Mouse (Mus musculus): ENCODE data around the gene Gm17455. TPM values are rescaled to one million over a fixed set of nuclear protein-coding genes. Genes with fewer than 3 reads are reported as not detected.

The Gm17455 gene
- polyA plus RNA-seq, 1 experiment from 2014 or later = 0.59 TPM

DNA sequence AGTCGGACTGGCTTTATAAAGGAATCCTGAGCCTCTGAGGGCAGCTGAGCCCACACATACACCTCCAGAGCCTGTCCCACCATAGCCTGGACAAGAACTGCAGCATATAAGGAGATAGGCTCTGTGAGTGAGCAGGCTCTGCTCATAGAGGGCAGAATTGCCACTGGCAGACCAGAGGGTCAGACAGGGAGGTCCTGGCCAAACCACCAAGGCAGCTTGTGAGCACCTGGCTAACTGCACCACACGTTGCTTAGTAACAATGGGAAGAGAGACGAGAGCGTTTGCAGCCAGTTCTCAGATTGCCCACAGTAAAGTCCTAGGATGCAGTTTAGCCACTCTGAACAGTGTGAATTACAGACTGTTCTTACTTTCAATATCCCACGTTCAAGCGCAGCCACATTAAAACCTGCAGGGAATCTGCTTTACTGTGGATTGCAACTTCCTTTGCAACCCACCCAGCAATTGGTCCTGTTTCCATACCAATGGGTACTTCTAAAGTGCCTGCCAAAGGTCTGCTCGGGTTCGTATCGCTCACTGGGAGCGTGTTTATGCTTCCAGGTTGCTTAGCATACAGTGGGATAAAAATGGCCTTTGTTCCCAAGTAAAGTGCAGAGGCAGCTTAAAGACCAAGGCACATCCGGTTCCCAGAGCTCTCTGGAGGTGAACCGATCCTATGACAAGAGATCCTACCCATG lies 37.8 kb upstream of the Gm17455 start:
- no peak overlapping the region for H3K4me3 ChIP-seq
- no peak overlapping the region for H3K4me2 ChIP-seq (replicated peaks)
- H3K36me3 ChIP-seq = no peaks in the 10 kb centered on the region
- no peaks in the 10 kb centered on the region for H3K27me3 ChIP-seq
- no peak for ATAC-seq (ENCODE audit: insufficient number of reproducible peaks, insufficient read depth, low FRiP score, low TSS enrichment)
- peaks cover 13% of the 10 kb centered on the region; the same call in 1 of the 2 replicates for H3K4me1 ChIP-seq
- no peak overlapping the region for H3K9ac ChIP-seq
- 58% methylated on average over 12 of the region's 12 CpGs for WGBS
- H3K9me3 ChIP-seq = no peaks in the 10 kb centered on the region
- peak overlapping the region; percentile 19; the same call in 1 of the 2 replicates for H3K27ac ChIP-seq

DNA sequence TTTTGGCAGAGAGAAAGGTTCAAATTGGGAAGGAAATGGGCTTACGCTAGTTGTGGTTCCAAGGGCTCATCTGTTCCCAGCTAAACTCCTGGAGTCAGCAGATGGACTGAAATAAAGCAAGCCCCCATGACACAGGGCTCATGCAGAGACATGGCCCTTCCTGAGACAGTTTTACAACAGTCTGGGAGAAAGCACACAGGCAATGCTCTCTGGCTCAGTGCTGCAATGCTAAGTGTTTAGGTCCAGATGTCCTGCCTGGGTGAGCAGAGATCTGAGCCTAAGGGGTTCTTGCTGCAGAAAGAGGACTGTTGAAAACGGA lies 37.3 kb upstream of the Gm17455 start:
- WGBS = 46% methylated on average over 2 of the region's 2 CpGs
- Histone ChIP-seq H3K4me3 (no peak overlapping the region), H3K4me2 (replicated peaks) (no peak overlapping the region), H3K27ac (peak overlapping the region; percentile 19; the same call in 1 of the 2 replicates), H3K27me3 (no peaks in the 10 kb centered on the region), H3K36me3 (no peaks in the 10 kb centered on the region), H3K9me3 (no peaks in the 10 kb centered on the region), H3K9ac (no peak overlapping the region), H3K4me1 (peaks cover 13% of the 10 kb centered on the region; the same call in 1 of the 2 replicates)
- no peak for ATAC-seq (ENCODE audit: insufficient number of reproducible peaks, insufficient read depth, low FRiP score, low TSS enrichment)

GRCm38 (mm10) chr10:60363426-60363825 lies 36.1 kb upstream of the Gm17455 start:
- no peak for ATAC-seq (ENCODE audit: insufficient number of reproducible peaks, insufficient read depth, low FRiP score, low TSS enrichment)
- Histone ChIP-seq H3K36me3 (no peaks in the 10 kb centered on the region), H3K9ac (no peak overlapping the region), H3K4me3 (no peak overlapping the region), H3K27me3 (no peaks in the 10 kb centered on the region), H3K9me3 (no peaks in the 10 kb centered on the region), H3K4me2 (replicated peaks) (no peak overlapping the region), H3K4me1 (peaks cover 13% of the 10 kb centered on the region; the same call in 1 of the 2 replicates), H3K27ac (no peak overlapping the region)
- WGBS = 74% methylated on average over 6 of the region's 6 CpGs

GRCm38 (mm10) chr10:60367145-60367544 lies 32.4 kb upstream of the Gm17455 start:
- Histone ChIP-seq H3K27ac (no peak overlapping the region), H3K9ac (no peak overlapping the region), H3K4me1 (peaks cover 5% of the 10 kb centered on the region; the same call in 1 of the 2 replicates), H3K4me2 (replicated peaks) (no peak overlapping the region), H3K9me3 (no peaks in the 10 kb centered on the region), H3K36me3 (no peaks in the 10 kb centered on the region), H3K27me3 (no peaks in the 10 kb centered on the region), H3K4me3 (no peak overlapping the region)
- WGBS = 74% methylated on average over 2 of the region's 2 CpGs
- ATAC-seq (ENCODE audit: insufficient number of reproducible peaks, insufficient read depth, low FRiP score, low TSS enrichment) = no peak

GRCm38 (mm10) chr10:60367904-60368303 lies 31.6 kb upstream of the Gm17455 start:
- H3K4me2 ChIP-seq (replicated peaks) = no peak overlapping the region
- ATAC-seq (ENCODE audit: insufficient number of reproducible peaks, insufficient read depth, low FRiP score, low TSS enrichment) = no peak
- WGBS = 73% methylated on average over 4 of the region's 4 CpGs

DNA sequence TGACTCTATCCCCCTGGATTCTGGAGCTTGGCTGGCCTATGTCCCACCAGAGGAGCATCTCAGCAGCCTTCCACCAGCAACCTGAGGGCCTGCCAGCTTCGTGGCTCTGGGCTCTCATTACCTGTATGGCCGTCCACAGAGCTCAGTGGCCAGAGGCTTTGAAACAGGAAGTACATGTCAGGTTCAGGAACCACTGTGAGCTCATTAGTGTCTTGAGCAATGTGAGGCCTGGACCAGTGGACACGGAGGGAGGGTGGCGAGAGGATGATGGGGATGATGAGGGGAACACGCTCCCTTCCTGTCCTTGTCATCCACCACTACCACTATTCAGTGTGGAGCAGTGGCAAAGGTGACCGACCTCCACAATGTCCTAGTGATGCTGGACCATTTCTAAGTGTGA lies 30.1 kb upstream of the Gm17455 start:
- Histone ChIP-seq H3K9me3 (no peaks in the 10 kb centered on the region), H3K27ac (no peak overlapping the region), H3K4me1 (peaks cover 13% of the 10 kb centered on the region), H3K9ac (no peak overlapping the region), H3K36me3 (no peaks in the 10 kb centered on the region), H3K4me2 (replicated peaks) (no peak overlapping the region), H3K4me3 (no peak overlapping the region), H3K27me3 (no peaks in the 10 kb centered on the region)
- WGBS = 87% methylated on average over 6 of the region's 6 CpGs
- no peak for ATAC-seq (ENCODE audit: insufficient number of reproducible peaks, insufficient read depth, low FRiP score, low TSS enrichment)

More at GRCm38 (mm10) chr10:60367904-60368303, 31.6 kb upstream of the Gm17455 start:
- Histone ChIP-seq H3K4me1 (peaks cover 5% of the 10 kb centered on the region; the same call in 1 of the 2 replicates), H3K4me3 (no peak overlapping the region), H3K36me3 (no peaks in the 10 kb centered on the region), H3K27ac (no peak overlapping the region), H3K9me3 (no peaks in the 10 kb centered on the region), H3K9ac (no peak overlapping the region), H3K27me3 (no peaks in the 10 kb centered on the region)

DNA sequence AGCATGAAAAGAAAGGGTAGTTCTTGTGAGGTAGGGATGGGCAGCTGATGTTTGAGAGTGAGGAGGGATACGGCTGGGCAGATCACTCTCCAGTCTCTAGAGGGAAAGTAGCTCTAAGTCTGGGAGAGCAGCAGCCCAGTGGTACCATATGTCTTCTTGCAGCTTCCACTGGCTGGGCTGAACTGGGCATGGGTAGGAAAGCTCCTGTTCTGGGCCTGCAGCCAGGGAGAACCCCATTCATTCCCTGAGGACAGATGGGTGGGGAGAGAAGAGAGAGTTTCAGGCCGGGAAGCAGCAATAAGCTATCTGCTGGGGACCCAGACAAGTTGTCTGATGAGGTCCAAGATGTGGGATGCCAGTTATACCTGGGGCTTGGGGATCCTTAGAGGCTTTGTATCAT lies 29.4 kb upstream of the Gm17455 start:
- WGBS = 75% methylated on average over 2 of the region's 2 CpGs
- no peak overlapping the region for H3K4me3 ChIP-seq
- H3K4me1 ChIP-seq = peaks cover 13% of the 10 kb centered on the region
- H3K4me2 ChIP-seq (replicated peaks) = no peak overlapping the region
- H3K9ac ChIP-seq = no peak overlapping the region
- H3K36me3 ChIP-seq = no peaks in the 10 kb centered on the region
- no peaks in the 10 kb centered on the region for H3K27me3 ChIP-seq
- no peaks in the 10 kb centered on the region for H3K9me3 ChIP-seq
- H3K27ac ChIP-seq = no peak overlapping the region
- no peak for ATAC-seq (ENCODE audit: insufficient number of reproducible peaks, insufficient read depth, low FRiP score, low TSS enrichment)

DNA sequence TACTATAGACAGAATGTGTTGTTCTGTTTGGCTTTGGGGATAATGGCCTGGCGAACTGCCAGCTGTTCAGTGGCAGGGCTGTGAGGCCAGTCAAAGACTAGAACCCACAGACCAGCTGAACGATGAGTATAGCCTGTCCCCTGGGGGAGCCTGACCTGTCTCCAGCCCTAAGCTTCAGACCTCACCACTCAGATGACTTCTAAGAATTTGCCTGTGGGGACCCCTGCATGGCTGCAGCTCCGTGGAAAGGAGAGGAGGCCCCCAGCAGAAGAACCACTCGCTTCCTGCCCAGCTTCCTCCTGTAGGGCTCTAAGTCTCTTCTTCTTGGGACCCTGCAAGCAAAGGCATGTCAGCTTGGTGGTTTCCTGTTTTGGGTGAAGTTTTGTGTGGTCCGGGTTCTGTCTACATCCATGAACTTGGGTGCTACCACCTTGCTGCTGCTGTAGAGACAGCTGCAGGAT lies 28.9 kb upstream of the Gm17455 start:
- H3K27ac ChIP-seq = no peak overlapping the region
- no peak overlapping the region for H3K4me2 ChIP-seq (replicated peaks)
- H3K36me3 ChIP-seq = no peaks in the 10 kb centered on the region
- ATAC-seq (ENCODE audit: insufficient number of reproducible peaks, insufficient read depth, low FRiP score, low TSS enrichment) = no peak
- 72% methylated on average over 5 of the region's 5 CpGs for WGBS
- peaks cover 13% of the 10 kb centered on the region for H3K4me1 ChIP-seq
- no peak overlapping the region for H3K4me3 ChIP-seq
- H3K9ac ChIP-seq = no peak overlapping the region
- H3K27me3 ChIP-seq = no peaks in the 10 kb centered on the region
- H3K9me3 ChIP-seq = no peaks in the 10 kb centered on the region

- ATAC-seq (ENCODE audit: insufficient number of reproducible peaks, insufficient read depth, low FRiP score, low TSS enrichment) = no peak
- WGBS = 72% methylated on average over 5 of the region's 5 CpGs
- Histone ChIP-seq H3K4me1 (peaks cover 13% of the 10 kb centered on the region), H3K4me2 (replicated peaks) (no peak overlapping the region), H3K27me3 (no peaks in the 10 kb centered on the region), H3K9me3 (no peaks in the 10 kb centered on the region), H3K27ac (no peak overlapping the region), H3K9ac (no peak overlapping the region), H3K4me3 (no peak overlapping the region), H3K36me3 (no peaks in the 10 kb centered on the region)
Measured at GRCm38 (mm10) chr10:60371596-60372386, 27.7 kb upstream of the Gm17455 start.

- ATAC-seq (ENCODE audit: insufficient number of reproducible peaks, insufficient read depth, low FRiP score, low TSS enrichment) = no peak
- WGBS = 20% methylated on average over 6 of the region's 6 CpGs
Measured at GRCm38 (mm10) chr10:60373543-60373936, 26.0 kb upstream of the Gm17455 start.

GRCm38 (mm10) chr10:60373937-60374578 lies 25.5 kb upstream of the Gm17455 start:
- WGBS = 31% methylated on average over 8 of the region's 8 CpGs
- ATAC-seq (ENCODE audit: insufficient number of reproducible peaks, insufficient read depth, low FRiP score, low TSS enrichment) = no peak
- H3K27me3 ChIP-seq = no peaks in the 10 kb centered on the region
- H3K9ac ChIP-seq = no peak overlapping the region
- H3K9me3 ChIP-seq = no peaks in the 10 kb centered on the region
- H3K27ac ChIP-seq = 0 out of 2 replicates have a peak overlapping the region, but pooled peaks have one; percentile 14
- H3K4me1 ChIP-seq = peaks cover 13% of the 10 kb centered on the region
- no peaks in the 10 kb centered on the region for H3K36me3 ChIP-seq
- H3K4me2 ChIP-seq (replicated peaks) = no peak overlapping the region
- no peak overlapping the region for H3K4me3 ChIP-seq

More at GRCm38 (mm10) chr10:60373543-60373936, 26.0 kb upstream of the Gm17455 start:
- Histone ChIP-seq H3K4me2 (replicated peaks) (no peak overlapping the region), H3K27me3 (no peaks in the 10 kb centered on the region), H3K4me3 (no peak overlapping the region), H3K27ac (peak overlapping the region; percentile 26), H3K9ac (no peak overlapping the region), H3K9me3 (no peaks in the 10 kb centered on the region), H3K36me3 (no peaks in the 10 kb centered on the region), H3K4me1 (peaks cover 13% of the 10 kb centered on the region)

Measured in embryonic facial prominence, embryonic 12.5 days (tissue).